Mouse (Mus musculus) hindbrain, postnatal 0 days (tissue): ENCODE data around the gene Gpd1. TPM values are rescaled to one million over a fixed set of nuclear protein-coding genes. Genes with fewer than 3 reads are reported as not detected.

Experiments
- ATAC-seq: fragments of 200-750 bp; cut with Nextera tagmentation; 2 replicates; pipeline ENCODE4 v1.8.0; 2017; ENCODE audit warnings: mild to moderate bottlenecking, moderate TSS enrichment, moderate library complexity
- DNase-seq: peaks from one replicate; pipeline ENCODE4 v3.0.0-alpha.2; 2015; ENCODE audit warnings: low spot score
- H3K27ac ChIP-seq: fragments of 300-500 bp; sonication (generic); 2 replicates; pipeline ENCODE4 v1.5.1; 2014; ENCODE audit warnings: mild to moderate bottlenecking
- H3K27me3 ChIP-seq: fragments of 300-500 bp; sonication (generic); 2 replicates; pipeline ENCODE4 v1.6.1; 2014; ENCODE audit warnings: low read length, mixed read lengths; ENCODE audit not compliant: insufficient read depth
- H3K36me3 ChIP-seq: fragments of 300-500 bp; sonication (generic); 2 replicates; pipeline ENCODE4 v1.6.1; 2014; ENCODE audit warnings: low read length, mixed read lengths; ENCODE audit not compliant: insufficient read depth
- H3K4me1 ChIP-seq: fragments of 300-500 bp; sonication (generic); 2 replicates; pipeline ENCODE4 v1.6.1; 2014; ENCODE audit warnings: antibody characterized with exemption, low read length, mixed read lengths; ENCODE audit not compliant: insufficient read depth
- H3K4me2 ChIP-seq: fragments of 300-500 bp; sonication (generic); 2 replicates; pipeline ENCODE4 v1.6.1; 2014; ENCODE audit warnings: low read depth, mild to moderate bottlenecking, low read length, moderate library complexity, mixed read lengths
- H3K4me3 ChIP-seq: fragments of 300-500 bp; sonication (generic); 2 replicates; pipeline ENCODE4 v1.5.1; 2014; ENCODE audit warnings: low read length
- H3K9ac ChIP-seq: fragments of 300-500 bp; sonication (generic); replicated peaks from 2 replicates; pipeline ENCODE4 v1.6.1; 2014; ENCODE audit warnings: mild to moderate bottlenecking, low read length, moderate library complexity, mixed read lengths
- H3K9me3 ChIP-seq: fragments of 300-500 bp; sonication (generic); 2 replicates; pipeline ENCODE4 v1.6.1; 2016; ENCODE audit warnings: low read length, mixed read lengths
- CTCF ChIP-seq: IDR thresholded peaks from 2 replicates; pipeline ENCODE4 v1.5.1; 2016; ENCODE audit warnings: antibody characterized with exemption, control low read depth, low read depth
- WGBS: fragments of 180-500 bp; shearing (Covaris S2); extraction: QIAGEN DNeasy Blood & Tissue Kit; methylation state at CpG from one replicate; pipeline ENCODE4 v1.1.7; 2014; 5-methylcytosine and 5-hydroxymethylcytosine counted together
- polyA plus RNA-seq: library from polyadenylated mRNA; unstranded; fragments of >200 nt; fragmentation: Nextera tagmentation; extraction: Ambion mirVana; gene quantifications from 2 replicates; pipeline ENCODE4 v1.2.1, GENCODE M21; 2015
- total RNA-seq: library from RNA; depleted of rRNA; stranded (reverse); fragments of >200 nt; gene quantifications from 2 replicates; pipeline ENCODE4 v1.2.3, GENCODE M21; 2014

Gpd1 gene
- total and polyA plus RNA-seq, 2 experiments from 2014 or later: 2.5 to 3.7 TPM

DNA sequence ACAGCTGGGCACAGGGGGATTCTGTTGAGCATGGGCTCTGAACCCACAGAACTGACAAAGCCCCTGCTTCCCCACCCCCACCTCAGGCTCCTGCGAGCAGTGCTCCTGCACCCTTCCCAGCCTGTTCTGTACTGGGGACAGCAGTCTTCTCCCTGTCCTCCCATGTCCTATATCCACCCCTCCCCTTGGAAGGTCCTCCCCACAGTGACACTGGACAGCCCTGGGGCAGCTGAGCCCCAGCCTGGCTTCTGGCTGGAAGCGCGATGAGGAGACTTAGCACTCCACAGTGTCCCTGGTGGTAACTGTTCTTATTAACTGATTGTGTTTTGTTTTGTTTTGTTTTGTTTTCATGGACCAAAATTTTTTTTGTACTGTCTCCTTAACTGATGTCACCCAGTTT is 3.7 kb upstream of the Gpd1 start:
- no peak for DNase-seq
- Histone ChIP-seq H3K36me3 (peaks cover 52% of the 10 kb centered on the region), H3K9me3 (no peaks in the 10 kb centered on the region), H3K9ac (no peak overlapping the region), H3K4me2 (no peak overlapping the region), H3K4me1 (peaks cover 16% of the 10 kb centered on the region), H3K4me3 (no peak overlapping the region), H3K27me3 (no peaks in the 10 kb centered on the region), H3K27ac (no peak overlapping the region)
- peak; percentile 24; the same call in 1 of the 2 replicates for TF ChIP-seq CTCF
- ATAC-seq: 0 out of 2 replicates have a peak, but pooled peaks have one; percentile 5
- 64% methylated on average over 3 of the region's 3 CpGs for WGBS

DNA sequence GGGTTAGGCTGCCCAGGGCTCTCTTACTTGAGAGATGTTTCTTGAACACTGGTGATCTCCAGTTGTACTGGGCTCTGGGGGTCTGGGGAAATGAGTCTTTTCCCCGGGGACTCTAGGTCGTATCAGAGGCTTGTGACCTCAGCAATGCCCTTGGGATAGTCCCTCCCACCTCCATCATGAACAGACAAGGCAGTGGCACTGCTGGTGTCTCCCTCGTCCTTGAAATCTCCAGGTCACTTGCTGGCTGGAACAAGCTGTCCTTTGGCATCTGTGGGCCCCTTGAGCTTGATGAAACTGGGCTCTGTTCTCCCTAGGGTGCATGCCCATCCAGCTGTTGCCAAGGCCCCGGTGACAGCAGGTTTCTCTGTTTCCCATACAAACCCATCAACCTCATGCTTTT is 3.1 kb upstream of the Gpd1 start:
- Histone ChIP-seq H3K4me3 (no peak overlapping the region), H3K9me3 (no peaks in the 10 kb centered on the region), H3K36me3 (peaks cover 46% of the 10 kb centered on the region), H3K27ac (peak overlapping the region; percentile 27; the same call in 1 of the 2 replicates), H3K4me2 (no peak overlapping the region), H3K4me1 (peaks cover 16% of the 10 kb centered on the region), H3K27me3 (no peaks in the 10 kb centered on the region), H3K9ac (no peak overlapping the region)
- WGBS: 56% methylated on average over 4 of the region's 4 CpGs
- no peak for TF ChIP-seq CTCF
- ATAC-seq (no peak), DNase-seq (no peak)

GRCm38 (mm10) chr15:99714858-99715257 is 2.5 kb upstream of the Gpd1 start:
- H3K4me1 ChIP-seq: peaks cover 16% of the 10 kb centered on the region
- no peak overlapping the region for H3K4me2 ChIP-seq
- DNase-seq (peak; percentile 90), ATAC-seq (peak; percentile 53)
- no peaks in the 10 kb centered on the region for H3K27me3 ChIP-seq
- H3K9me3 ChIP-seq: no peaks in the 10 kb centered on the region
- TF ChIP-seq CTCF: peak; percentile 98
- no peak overlapping the region for H3K4me3 ChIP-seq
- H3K27ac ChIP-seq: peak overlapping the region; percentile 72
- peaks cover 39% of the 10 kb centered on the region for H3K36me3 ChIP-seq
- no peak overlapping the region for H3K9ac ChIP-seq
- 54% methylated on average over 7 of the region's 7 CpGs for WGBS

DNA sequence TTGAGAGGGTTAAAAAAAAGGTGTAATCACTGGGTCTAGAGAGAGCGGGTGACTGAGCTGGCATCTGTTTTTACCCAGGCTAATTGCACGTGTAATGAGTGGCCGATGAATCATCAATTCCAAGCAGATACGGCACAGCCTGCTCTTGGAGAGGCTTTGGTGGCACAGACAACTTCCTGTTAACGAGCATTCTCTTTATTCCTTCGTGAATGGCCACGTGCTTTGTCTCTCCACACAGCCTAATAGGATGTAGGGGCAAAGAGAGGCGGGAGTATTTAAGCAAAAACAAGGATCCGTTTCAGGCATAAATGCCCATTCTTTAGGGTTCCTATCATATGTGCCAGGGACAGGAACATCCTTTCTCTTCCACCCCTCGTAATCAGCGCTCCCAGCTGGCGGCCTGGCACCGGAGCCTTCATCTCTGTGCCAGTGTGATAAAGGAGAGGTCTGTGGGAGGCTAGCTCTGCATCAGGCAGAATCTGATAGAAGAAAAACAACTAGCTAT is 1.9 kb upstream of the Gpd1 start:
- ATAC-seq (peak; percentile 20; the same call in 1 of the 2 replicates), DNase-seq (peak; percentile 48)
- no peaks in the 10 kb centered on the region for H3K27me3 ChIP-seq
- 38% methylated on average over 13 of the region's 13 CpGs for WGBS
- H3K36me3 ChIP-seq: peaks cover 35% of the 10 kb centered on the region
- H3K4me3 ChIP-seq: no peak overlapping the region
- peaks cover 16% of the 10 kb centered on the region for H3K4me1 ChIP-seq
- H3K9me3 ChIP-seq: no peaks in the 10 kb centered on the region
- 0 out of 2 replicates have a peak overlapping the region, but pooled peaks have one; percentile 1 for H3K9ac ChIP-seq
- no peak overlapping the region for H3K4me2 ChIP-seq
- H3K27ac ChIP-seq: peak overlapping the region; percentile 72
- TF ChIP-seq CTCF: no peak

DNA sequence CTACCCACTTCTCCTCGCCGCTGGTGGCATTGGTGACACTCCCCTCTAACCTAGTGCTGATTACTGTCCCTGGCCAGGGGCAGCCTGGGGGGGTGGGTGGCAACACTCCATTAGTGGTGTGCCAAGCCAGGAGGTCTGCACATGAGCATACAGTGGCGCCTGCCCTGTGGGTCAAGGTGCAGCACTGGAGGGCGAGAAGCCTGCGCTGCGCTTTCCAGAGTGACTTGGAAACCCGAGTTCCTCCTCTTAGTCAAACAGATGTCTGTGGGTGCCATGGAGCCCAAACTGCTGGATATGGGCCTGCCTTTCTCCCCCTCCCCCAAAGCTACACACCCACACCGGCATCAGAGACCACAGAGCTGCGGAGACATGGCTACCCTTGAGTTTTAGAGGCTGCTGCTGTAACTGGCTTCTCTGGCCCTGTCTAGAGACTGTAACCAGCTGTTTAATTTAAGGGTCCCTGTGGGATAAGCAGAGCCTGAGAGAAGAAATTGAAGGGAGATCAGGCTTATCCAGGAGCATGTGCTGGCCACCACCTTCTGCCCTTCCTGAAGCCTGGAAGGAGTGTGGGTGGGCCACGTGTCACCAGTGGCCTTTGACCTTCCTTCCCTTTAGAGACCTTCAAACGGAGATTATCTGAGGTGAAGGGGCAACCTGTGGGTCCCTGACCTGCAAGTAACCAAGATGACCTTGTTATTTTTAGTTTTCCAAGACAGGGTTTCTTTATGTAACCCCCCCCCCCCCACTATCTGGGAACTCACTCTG is 1.2 kb upstream of the Gpd1 start:
- H3K4me1 ChIP-seq: peaks cover 16% of the 10 kb centered on the region
- H3K4me2 ChIP-seq: no peak overlapping the region
- H3K4me3 ChIP-seq: no peak overlapping the region
- H3K27ac ChIP-seq: peak overlapping the region; percentile 72
- H3K9ac ChIP-seq: 0 out of 2 replicates have a peak overlapping the region, but pooled peaks have one; percentile 1
- ATAC-seq (no peak), DNase-seq (no peak)
- WGBS: 59% methylated on average over 11 of the region's 11 CpGs
- H3K36me3 ChIP-seq: peaks cover 28% of the 10 kb centered on the region
- H3K9me3 ChIP-seq: no peaks in the 10 kb centered on the region
- no peak for TF ChIP-seq CTCF
- H3K27me3 ChIP-seq: no peaks in the 10 kb centered on the region

DNA sequence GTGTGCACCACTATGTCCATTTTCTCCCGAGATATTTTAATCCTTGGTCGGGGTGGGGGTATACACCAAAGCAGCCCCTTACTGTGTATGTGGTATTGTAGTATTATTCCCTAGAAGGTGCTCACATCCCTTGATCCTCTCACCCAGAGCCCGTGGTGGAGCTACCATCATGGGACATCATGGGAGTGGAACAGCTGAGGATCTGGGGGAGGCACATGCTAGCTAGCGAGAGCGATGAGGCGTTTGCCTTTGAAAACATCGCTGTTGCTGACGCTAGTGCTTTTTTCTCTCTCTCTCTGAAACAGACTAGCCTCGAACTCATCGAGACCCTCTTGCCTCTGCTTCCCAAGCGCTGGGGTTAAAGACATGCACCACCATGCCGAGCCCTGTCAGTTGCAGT is 501 bp upstream of the Gpd1 start:
- Histone ChIP-seq H3K27me3 (no peaks in the 10 kb centered on the region), H3K9ac (no peak overlapping the region), H3K4me1 (peaks cover 16% of the 10 kb centered on the region), H3K4me3 (no peak overlapping the region), H3K27ac (no peak overlapping the region), H3K4me2 (no peak overlapping the region), H3K9me3 (no peaks in the 10 kb centered on the region), H3K36me3 (peaks cover 21% of the 10 kb centered on the region)
- ATAC-seq (no peak), DNase-seq (no peak)
- TF ChIP-seq CTCF: no peak
- WGBS: 78% methylated on average over 12 of the region's 12 CpGs

- DNase-seq (no peak), ATAC-seq (no peak)
- 68% methylated on average over 9 of the region's 9 CpGs for WGBS
- Histone ChIP-seq H3K4me3 (no peak overlapping the region), H3K4me2 (no peak overlapping the region), H3K36me3 (peaks cover 4% of the 10 kb centered on the region), H3K4me1 (peaks cover 25% of the 10 kb centered on the region), H3K9ac (no peak overlapping the region; the same call in 1 of the 2 replicates), H3K9me3 (no peaks in the 10 kb centered on the region), H3K27me3 (no peaks in the 10 kb centered on the region), H3K27ac (no peak overlapping the region)
- no peak for TF ChIP-seq CTCF
These were observed 1.2 kb downstream of the Gpd1 start for GRCm38 (mm10) chr15:99718461-99719021.
